Mouse (Mus musculus) gastrocnemius, adult 18-20 months (tissue): ENCODE data around the gene Tut7. TPM values are rescaled to one million over a fixed set of nuclear protein-coding genes. Genes with fewer than 3 reads are reported as not detected.
"Not testable (repeated sequence)": the region's sequence is repeated elsewhere in the genome, so short reads cannot be mapped to it uniquely, and the experiment has no call there.

Experiments
- DNase-seq: peaks from one replicate; pipeline ENCODE4 v3.0.0; 2021; ENCODE audit warnings: low spot score
- total RNA-seq, 2 experiments: library from RNA; stranded (reverse); gene quantifications; 2 replicates each; pipeline ENCODE4 v1.2.3; 2021

Tut7 gene
- total RNA-seq, 2 experiments from 2014 or later, result 36.7 to 38.5 TPM

DNA sequence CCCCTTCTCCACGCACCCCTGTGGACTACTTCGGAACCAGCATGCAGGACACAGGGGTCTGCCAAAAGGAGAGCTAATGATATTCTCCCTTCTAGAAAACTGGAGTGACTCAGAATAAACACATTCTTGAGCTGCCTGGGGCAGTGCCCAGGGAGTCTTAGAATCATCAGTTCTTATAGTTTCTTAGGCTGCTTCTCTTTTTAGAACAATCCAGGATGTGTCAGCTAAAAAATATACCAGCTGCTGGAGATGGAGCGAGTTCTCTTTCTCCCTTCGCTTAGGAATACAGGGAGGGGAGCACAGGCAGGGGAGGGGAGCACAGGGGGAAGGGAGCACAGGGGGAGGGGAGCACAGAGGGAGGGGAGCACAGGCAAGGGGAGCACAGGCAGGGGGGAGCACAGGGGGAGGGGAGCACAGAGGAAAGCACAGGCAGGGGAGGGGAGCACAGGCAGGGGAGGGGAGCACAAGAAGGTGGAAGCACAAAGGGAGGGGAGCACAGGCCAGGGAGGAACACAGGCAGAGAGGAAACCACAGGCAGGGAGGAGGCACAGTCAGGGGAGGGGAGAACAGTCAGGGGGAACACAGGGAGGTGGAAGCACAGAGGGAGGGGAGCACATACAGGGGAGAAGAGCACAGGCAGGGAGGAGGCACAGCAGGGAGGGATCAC is 12.0 kb upstream of the Tut7 start:
- DNase-seq, result no peak

DNA sequence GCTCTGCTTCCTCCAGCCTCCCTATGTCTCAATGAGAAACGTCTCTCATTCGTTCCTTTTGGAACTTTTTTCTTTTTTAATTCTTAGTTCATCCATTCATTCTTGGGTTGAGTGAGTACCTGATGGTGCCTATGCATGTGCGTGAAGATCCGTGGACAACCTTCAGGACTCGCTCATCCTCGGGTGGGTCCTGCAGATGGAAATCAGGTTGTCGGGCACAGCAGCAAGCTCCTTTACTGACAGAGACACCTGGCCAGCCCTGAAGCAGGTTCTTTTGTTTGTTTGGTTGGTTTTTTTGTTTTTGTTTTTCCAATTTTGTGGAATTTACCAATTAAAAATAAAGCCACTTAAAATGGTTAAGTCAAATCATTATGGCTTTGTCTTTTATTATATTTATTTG is 9.9 kb upstream of the Tut7 start:
- no peak for DNase-seq

DNA sequence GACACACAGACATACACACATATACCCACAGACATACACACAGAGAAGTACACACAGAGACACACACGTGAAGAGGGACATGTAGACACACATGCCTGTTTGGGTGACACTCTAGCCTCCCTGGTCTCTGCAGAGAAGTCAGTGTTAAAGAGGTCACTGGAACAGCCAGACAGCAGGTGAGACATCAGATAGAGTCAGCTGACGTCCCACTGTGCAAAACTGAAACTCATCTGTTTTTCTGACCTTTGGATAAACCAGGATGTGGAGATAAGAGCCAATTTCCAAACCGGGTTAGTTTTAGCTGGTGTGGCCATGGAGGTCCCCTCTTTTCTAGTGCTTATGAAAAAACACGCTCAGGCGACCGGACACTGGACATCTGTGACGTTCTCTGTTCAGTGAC is 9.5 kb upstream of the Tut7 start:
- DNase-seq, result no peak

DNA sequence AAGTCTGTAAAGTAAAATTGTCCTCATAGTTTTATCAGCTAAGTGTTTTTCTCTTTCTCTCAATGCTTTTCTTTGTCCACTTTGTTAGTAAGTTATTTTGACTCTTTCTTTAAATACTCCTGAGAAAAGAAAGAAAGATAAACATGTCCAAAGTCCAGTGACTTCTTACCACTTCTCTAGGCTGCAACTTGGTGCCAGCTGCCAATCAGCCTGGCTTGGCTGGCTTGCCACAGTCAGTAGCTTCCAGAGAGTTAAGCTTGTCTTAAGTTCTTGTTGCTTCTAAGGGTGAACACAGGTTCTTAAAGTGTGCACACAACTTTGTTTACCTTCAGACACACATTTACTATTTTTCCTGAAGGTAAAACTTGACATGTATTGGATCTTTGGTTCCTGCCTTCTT is 3.0 kb upstream of the Tut7 start:
- no peak for DNase-seq

DNA sequence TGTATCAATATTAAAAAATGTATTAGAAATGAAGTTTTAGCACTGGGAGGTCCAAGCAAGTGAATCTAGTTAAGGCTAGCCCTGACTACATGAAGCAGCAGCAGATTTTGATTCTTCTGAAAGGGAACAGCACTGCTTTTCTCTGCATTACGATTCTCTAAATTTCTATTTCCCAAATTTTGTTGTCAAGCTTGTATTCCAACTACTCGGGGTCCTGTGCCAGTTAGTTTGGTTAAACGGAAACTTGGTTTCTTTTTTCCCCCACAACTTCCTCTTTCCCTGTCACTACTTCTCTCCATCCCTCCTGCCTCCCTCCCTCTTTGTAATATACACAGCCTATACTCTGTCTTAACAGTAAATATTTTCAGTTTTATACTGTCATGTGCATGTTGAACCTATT is 2.1 kb downstream of the Tut7 start:
- DNase-seq, result no peak

DNA sequence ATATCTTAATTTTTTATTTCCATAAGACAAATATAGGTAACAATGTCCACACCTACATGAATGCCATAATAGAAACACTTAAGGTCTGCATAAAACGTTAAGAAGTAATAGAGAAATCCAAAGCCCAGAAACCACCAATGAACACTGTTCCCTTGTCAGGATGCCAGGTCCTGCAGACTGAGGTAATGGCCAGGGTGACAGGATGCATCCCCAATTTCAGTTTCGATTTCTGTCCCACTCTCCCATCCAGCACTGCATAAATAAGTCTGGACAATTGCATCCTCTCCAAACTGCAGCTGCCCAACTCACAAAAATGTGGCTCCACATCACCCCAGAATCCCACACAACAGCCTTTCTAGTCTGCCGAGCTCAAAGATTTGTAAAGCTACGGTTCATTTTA is 2.8 kb downstream of the Tut7 start:
- DNase-seq, result peak; percentile 38

DNA sequence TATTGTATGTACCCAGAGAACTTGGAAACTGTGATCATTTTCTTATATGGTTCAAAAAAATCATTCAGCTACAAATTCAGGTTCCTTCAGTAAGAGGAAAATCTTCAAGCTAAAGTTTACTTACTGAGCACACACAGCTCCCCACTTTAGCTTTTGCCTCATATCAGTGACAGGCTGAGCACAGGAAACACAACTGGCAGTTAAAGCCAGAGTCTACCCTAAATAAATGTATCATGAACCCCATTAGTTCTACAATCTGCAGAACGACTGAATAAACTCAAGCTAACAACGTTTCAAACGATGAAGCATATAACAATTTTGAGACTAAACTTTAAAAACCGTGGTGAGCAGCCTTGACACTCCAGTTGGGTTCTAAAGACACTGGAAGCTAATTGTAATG is 5.6 kb downstream of the Tut7 start:
- no peak for DNase-seq

DNA sequence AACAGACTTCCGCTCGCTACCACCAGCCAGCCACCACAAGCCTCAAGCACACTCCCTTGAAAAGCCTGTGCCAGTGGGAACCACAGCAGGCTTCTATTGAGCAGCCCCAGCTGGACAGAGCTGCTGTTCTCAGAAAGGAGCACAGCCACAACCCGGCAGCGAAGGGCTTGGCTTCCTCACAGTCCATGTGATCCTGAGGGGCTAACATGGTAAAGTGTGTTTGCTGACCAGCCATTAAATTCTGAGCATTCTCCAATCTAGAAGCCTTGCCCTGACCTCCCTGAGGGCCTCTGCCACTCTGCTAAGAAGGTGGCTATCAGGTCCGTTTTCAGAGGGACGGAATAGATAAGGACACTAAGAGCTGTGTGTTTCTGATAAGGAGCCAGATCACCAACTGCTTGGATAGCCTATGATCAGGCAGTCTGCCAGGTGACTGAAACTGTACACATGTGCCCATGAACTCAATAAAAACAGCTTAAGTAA is 8.8 kb downstream of the Tut7 start:
- DNase-seq, result no peak

DNA sequence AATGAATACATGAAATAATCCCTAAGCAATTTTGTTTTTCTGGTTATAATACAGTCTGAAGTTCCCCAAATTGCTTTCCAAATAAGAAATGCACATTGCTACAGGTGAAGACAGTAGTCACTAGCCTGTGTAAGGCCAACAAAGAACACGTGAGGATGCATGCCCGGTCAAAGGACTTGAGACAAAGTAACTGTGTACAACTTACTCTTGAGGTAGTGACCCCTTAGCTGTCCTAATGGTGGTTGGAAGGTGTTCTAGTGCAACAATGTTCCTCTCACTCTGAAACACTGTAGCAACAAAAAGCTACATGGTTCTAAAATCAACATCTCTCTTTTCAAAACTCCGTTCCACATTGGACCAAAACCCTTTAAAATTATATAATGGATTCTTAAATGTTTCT is 11.4 kb downstream of the Tut7 start:
- no peak for DNase-seq

DNA sequence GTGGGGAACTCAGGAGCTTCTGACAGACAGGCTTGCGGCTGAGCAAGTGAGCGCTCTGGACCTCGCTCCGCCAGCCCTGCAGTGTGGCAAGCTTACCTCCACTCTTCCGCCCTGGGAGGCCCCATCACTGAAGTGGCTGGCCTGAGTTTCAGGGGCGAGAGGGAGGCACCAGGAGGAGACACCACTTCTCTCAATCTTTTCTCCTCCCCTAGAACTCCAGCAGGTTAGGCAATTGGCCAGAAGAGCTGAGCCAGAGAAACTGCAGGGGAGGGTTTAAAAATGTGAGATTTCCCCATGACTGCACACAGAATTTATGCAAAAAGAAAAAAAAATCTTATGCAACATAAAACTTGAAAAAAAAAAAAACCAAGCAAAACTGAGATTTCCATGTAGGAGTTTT is 21.9 kb downstream of the Tut7 start:
- DNase-seq, result no peak

DNA sequence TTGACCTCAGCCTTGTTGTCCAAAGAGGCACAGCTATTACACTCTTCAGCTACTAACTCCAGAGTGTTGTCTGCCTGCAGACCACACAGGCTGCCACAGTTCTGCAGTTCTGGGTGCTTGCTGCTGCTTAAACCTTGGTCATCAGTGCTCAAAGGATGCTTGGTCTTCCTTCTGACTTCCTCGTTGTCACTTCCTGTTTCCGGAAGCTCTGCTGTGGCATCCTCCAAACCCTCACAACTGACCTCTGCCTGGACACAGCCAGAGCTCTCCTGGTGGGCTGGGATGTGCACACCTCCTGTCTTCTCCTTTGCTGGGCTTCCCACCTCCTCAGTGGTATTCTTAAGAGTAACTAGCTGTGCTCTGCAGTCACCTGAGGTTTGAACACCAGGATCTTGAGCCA is 22.9 kb downstream of the Tut7 start:
- no peak for DNase-seq

DNA sequence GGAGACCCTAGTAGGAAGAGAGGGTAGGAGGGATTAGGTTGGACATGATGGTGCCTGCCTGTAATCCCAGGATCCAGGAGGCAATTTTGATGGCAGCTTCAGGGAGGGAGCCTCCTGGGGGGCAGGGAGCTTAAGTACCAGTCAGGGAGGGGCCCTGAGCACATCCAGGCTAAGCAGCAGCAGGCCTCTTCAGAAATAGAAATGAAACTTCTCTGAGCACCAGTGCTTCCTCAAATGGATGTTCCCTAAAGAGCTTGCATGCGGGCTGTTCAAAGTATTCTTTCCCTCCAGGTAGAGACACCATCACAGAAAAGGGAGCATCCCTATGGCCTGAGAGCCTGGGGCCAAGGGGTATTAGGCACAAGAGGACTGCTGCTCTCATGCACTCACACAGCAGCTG is 24.6 kb downstream of the Tut7 start:
- DNase-seq, result no peak

DNA sequence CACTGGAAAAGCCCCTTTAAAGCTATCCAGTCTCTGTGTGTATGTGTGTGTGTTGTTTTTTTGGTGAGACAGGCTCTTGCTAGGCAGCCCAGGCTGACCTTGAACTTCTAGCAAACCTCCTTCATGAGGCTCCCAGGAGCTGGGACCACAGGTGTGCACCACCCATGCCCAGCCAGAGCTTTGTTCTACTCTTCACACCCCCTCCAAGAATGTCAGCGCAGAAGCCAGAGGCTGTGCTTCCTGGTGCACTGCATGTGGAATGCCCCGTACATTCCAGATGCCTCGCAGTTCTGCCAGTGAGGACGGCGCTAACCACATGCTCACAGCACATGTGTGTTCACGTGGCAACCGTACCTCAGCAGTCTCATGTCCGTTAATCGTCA is 26.5 kb downstream of the Tut7 start:
- no peak for DNase-seq

DNA sequence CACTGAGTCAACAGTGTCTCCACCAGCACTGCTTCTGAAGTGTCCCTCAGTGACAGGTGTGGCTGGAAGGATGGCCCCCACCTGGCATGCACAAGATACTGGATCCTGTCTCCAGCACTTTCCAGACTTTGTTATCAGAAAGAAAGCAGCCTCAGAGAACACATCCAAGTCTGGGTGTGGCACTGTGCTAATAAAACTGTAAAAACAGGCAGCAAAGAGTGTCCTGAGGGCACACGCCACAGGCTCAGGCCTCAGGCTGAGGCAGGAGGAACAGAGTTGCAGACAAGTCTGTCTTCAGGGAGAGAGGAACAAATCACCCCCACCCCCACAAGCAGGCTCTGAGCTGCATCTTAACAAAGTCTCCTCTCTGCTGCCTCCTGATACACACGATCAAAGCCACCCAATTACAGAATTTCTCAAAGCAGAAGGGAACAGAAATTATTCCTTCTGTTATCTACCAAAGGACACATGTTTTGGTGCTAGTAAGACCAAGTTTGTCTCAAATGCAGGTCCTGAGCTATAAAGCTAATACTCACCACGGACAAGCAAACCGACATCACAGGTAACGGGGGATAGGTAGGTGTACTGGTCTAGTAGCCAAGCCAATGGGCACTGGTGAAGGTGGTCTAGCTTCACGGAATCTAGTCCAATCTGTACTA is 27.0 kb downstream of the Tut7 start:
- no peak for DNase-seq

DNA sequence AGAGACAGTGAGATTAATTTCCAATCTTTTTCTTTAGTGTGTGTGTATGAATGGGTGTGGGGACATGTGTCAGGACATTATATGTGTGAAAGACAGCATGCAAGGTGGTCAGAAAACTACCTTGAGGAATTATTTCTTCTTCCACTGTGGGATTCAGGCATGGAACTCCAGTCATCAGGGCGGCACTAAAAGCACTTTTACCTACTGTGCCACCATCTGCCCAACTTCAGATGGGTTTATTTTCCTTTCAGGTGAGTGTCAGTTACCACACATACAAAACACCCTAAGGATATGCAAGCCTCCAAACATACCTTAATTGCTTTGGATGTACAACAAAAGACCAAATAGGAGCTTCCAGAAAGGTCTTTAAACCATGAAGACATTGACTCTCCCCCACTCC is 28.2 kb downstream of the Tut7 start:
- DNase-seq, result no peak

DNA sequence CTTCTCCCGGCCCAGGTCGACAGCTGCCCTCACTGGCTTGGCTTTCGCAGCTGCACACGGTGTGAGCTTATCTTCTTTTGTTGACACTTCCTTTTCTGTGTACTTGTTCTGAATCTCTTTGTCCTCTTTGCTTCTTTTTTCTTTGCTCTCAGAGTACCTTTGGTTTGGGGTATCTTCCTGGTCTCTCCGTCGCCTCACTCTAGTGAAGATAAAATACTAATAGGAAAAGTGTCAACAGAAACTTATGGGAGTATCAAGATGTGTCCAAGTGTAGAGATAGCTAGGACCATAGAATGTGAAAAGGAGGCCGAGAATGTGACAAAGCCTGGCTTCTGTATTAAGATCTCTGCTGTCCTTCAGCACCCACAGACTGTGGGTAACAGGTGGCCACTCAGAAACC is 40.8 kb downstream of the Tut7 start, which contains the start of gene Gm49354:
Gene Gm49354, minus strand, starts transcription at position 101 of the 400 bp plus-strand sequence.
- DNase-seq, result no peak

DNA sequence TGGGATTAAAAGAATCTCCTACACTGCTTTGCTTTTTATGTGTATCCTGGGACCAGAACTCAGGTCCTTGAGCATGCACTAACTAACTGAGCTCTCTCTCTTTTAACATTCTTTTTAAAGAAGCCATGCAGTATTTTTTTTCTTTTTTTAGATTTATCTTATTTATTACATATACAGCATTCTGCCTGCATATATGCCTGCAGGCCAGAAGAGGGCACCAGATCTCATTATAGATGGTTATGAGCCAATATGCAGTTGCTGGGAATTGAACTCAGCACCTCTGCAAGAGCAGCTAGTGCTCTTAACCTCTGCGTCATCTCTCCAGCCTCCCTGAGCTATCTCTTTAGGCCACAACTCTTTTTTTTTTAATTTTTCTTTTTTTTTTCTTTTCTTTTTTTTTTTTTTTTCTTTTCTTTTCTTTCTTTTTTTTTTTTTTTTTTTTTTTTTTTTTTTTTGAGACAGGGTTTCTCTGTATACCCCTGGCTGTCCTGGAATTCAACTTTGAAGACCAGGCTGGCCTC is 43.1 kb downstream of the Tut7 start:
- not testable (repeated sequence) for DNase-seq

DNA sequence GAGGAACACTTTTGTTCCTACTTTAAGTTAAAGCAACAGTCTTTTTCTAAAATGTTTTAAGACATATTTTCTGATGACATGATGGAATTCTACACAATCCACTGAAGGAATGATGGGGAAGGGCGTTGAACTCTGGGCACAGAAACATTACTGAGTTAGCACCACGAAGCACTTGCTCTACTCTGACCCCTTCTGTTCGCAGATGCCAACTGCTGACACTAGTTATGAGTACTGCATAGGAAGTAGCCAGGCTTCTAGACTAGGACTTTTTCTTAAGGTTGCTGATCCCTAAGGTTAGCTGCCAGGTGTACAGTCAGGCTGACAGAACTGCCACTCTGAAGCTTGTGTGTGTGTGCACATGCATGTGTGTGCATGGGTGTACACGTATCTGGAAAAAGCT is 43.7 kb downstream of the Tut7 start:
- DNase-seq, result no peak

DNA sequence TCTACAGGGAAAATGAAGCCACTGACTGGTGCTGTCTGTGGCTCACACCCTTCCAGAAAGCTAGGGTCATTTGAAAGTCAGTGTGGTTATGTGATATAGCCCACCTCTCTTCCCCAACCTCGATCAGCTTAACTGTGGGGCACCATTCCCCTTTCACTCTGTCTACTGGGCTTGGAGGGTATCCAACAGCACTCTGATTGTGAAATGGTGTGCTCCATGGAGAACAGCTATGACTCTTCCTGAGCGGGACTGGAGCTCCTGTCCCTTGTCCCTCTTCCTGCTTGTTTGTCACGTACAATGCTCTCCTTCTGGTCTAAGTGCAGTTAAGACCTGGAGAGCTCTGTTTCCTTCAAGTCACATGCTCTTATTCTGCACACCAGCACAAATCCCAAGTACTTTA is 47.8 kb downstream of the Tut7 start:
- no peak for DNase-seq

DNA sequence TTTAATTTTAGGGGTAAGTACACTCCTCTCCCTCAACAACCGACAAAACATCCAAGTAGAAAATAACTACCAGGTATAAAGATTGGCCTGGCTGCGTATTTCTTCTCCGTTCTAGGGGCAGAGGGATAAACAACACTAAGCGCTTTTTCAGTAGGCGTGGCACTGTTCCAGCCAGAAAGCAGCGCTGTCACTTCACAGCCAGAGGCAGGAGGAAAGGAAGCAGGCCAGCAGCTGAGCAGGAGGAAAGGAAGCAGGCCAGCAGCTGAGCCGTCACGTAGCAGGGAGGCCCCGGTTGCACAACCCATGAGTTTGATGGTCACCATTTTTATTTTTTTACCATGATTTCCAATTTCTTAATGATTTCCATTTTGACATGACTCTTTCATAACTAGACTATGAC is 51.7 kb downstream of the Tut7 start:
- peak; percentile 76 for DNase-seq

DNA sequence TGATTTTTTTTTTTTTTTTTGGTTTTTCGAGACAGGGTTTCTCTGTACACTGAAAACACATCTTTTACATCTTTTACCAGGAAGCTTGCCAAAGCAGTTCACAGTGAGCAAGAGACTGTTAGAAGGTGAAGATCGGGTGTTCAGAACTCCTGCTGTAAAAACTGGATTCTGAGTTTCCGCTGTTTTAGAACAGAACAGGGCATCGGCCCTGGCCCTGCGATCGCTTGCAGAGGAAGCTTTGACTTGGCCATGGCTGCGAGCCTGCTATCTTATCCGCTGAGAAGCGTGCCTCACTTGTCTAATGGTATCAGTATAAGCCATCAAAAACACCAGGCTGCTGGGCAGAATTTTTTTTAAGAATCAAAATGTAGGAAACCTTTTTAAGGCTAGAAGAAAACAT is 52.1 kb downstream of the Tut7 start:
- DNase-seq, result no peak

DNA sequence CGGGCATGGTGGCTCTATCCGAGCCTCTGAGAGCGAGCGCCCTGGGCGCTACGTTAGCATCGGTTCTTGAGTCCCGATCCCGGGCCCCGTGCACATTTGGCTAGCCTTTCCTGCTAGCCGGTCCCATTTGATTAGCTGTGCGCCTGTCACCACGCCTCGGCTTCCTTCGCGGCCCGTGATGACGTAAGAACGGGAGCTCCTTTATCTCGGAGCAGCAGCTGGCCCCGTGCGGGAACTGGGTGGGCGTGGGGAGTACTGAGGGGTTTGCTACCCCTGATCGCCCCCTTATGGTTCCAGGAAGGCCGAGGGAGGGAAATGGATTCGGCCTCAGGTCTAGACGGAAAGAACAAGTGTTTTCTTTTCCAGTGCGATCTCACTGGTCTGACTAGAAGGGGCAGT is 52.8 kb downstream of the Tut7 start:
- DNase-seq, result peak; percentile 76
